In the genomic region with DNA sequence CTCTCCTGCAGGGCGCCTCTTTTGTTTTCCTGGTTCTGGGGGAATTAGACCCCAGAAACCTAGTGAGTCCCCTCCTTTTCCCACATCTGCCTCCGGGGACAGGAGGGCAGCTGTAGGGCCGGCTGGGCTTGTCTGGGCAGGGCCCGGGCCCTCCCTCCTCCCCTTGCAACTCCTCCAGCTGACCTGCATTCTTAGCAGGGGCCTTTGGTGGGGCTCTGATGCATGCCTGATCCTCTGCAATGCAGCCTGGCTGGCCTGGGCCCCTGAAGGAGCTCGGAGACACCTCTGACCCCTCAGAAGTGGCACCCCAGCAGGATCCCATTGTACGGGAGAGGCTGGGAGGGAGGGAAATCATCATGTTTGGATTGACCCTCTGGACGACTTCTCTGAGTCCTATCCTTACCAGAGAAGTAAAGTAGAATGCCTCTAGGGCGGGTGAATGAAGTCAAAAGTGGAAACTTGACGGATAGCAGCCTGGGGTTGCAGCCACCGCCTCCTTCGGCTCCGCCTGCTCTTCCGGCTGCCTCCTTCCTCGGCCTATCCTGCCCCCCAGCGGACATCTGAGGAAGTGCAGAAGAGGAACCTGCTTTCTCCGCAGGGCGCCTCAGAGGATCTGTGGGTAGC, we compare ENCODE assay signal across 8 mouse cellular contexts. TPM values are rescaled to one million over a fixed set of nuclear protein-coding genes. Genes with fewer than 3 reads are reported as not detected.
A peak's percentile ranks its signal among the peaks of the same experiment; 100 is the strongest.
DNase-seq lines count a peak whose midpoint lies in the region; ATAC-seq lines count a peak whose summit lies in the region.

No protein-coding gene starts in this region.

- peak; percentile 95 for DNase-seq in CD4-positive, CD25-positive, alpha-beta regulatory T cell, adult 2 months (ENCODE audit: low read depth, low spot score)
- peak; percentile 94 for DNase-seq in kidney, postnatal 10 days
- peak; percentile 80 for DNase-seq in liver, embryonic 13.5 days
- peak; percentile 83 to 90 for DNase-seq in natural killer cell, adult 2 months (ENCODE audit: low spot score in 2 of 2)

- peaks cover 48% of the 10 kb centered on the region for H3K27me3 ChIP-seq in heart, embryonic 14.5 days (ENCODE audit: control insufficient read depth, insufficient read depth, low read length)
- H3K27me3 ChIP-seq in liver, embryonic 13.5 days, result peaks cover 53% of the 10 kb centered on the region
- H3K27me3 ChIP-seq in stomach, embryonic 15.5 days (replicated peaks), result peaks cover 33% of the 10 kb centered on the region

- 3% methylated on average over 17 of the region's 17 CpGs for WGBS in heart, embryonic 14.5 days
- 12% methylated on average over 17 of the region's 17 CpGs for WGBS in liver, embryonic 13.5 days (ENCODE audit: insufficient replicate concordance)
- WGBS in stomach, embryonic 15.5 days, result 2% methylated on average over 17 of the region's 17 CpGs

- H3K9me3 ChIP-seq in heart, embryonic 14.5 days (ENCODE audit: control insufficient read depth, low read length), result no peaks in the 10 kb centered on the region
- no peaks in the 10 kb centered on the region for H3K9me3 ChIP-seq in liver, embryonic 13.5 days (replicated peaks)
- no peaks in the 10 kb centered on the region for H3K9me3 ChIP-seq in stomach, embryonic 15.5 days

- H3K9ac ChIP-seq in heart, embryonic 14.5 days (ENCODE audit: low read length), result peak overlapping the region; percentile 74
- H3K9ac ChIP-seq in liver, embryonic 13.5 days, result peak overlapping the region; percentile 63
- H3K9ac ChIP-seq in stomach, embryonic 15.5 days, result peak overlapping the region; percentile 30; the same call in 1 of the 2 replicates

- no peak overlapping the region; the same call in 1 of the 2 replicates for H3K27ac ChIP-seq in brown adipose tissue, adult 24 weeks (replicated peaks; ENCODE audit: low read depth, low read length)
- H3K27ac ChIP-seq in heart, embryonic 14.5 days (replicated peaks in 1 of 2; ENCODE audit: control insufficient read depth in 1 of 2, insufficient read depth in 1 of 2, low read depth in 2 of 2, low read length in 2 of 2), result peak overlapping the region; percentile 62 to 67
- peak overlapping the region; percentile 9; the same call in 1 of the 2 replicates for H3K27ac ChIP-seq in liver, embryonic 13.5 days
- peak overlapping the region; percentile 72 for H3K27ac ChIP-seq in stomach, embryonic 15.5 days

- H3K4me3 ChIP-seq in brown adipose tissue, adult 24 weeks (ENCODE audit: insufficient read depth, low read depth, low read length), result peak overlapping the region; percentile 47
- peak overlapping the region; percentile 30 to 35 for H3K4me3 ChIP-seq in heart, embryonic 14.5 days (ENCODE audit: control insufficient read depth in 1 of 2, insufficient read depth in 1 of 2, low read depth in 1 of 2, low read length in 2 of 2)
- H3K4me3 ChIP-seq in liver, embryonic 13.5 days (replicated peaks), result peak overlapping the region; percentile 32
- peak overlapping the region; percentile 23 for H3K4me3 ChIP-seq in stomach, embryonic 15.5 days (replicated peaks)

- no peaks in the 10 kb centered on the region for H3K36me3 ChIP-seq in heart, embryonic 14.5 days (ENCODE audit: control insufficient read depth, insufficient read depth, low read length)
- H3K36me3 ChIP-seq in liver, embryonic 13.5 days, result no peaks in the 10 kb centered on the region
- no peaks in the 10 kb centered on the region for H3K36me3 ChIP-seq in stomach, embryonic 15.5 days

- peak; percentile 75 for ATAC-seq in erythroid progenitor cell, adult 5-6 weeks (replicated peaks; ENCODE audit: low FRiP score, poor library complexity, severe bottlenecking)
- peak; percentile 36; the same call in 1 of the 2 replicates for ATAC-seq in heart, embryonic 14.5 days (ENCODE audit: insufficient number of reproducible peaks, insufficient read depth, low FRiP score, low read depth)
- ATAC-seq in liver, embryonic 13.5 days (ENCODE audit: low read depth), result peak; percentile 11; the same call in 1 of the 2 replicates
- ATAC-seq in stomach, embryonic 15.5 days (ENCODE audit: insufficient read depth, low FRiP score, low read depth), result peak; percentile 27; the same call in 1 of the 2 replicates

- H3K4me2 ChIP-seq in heart, embryonic 14.5 days (ENCODE audit: low read length), result peak overlapping the region; percentile 74
- peak overlapping the region; percentile 62 for H3K4me2 ChIP-seq in liver, embryonic 13.5 days
- H3K4me2 ChIP-seq in stomach, embryonic 15.5 days, result peak overlapping the region; percentile 55

- peaks cover 4% of the 10 kb centered on the region for H3K4me1 ChIP-seq in brown adipose tissue, adult 24 weeks (ENCODE audit: control insufficient read depth, insufficient read depth, insufficient read length, low read length)
- peaks cover 18 to 27% of the 10 kb centered on the region in 2 experiments for H3K4me1 ChIP-seq in heart, embryonic 14.5 days (ENCODE audit: control insufficient read depth in 2 of 2, insufficient read depth in 2 of 2, low read length in 2 of 2)
- peaks cover 36% of the 10 kb centered on the region for H3K4me1 ChIP-seq in liver, embryonic 13.5 days (replicated peaks)
- peaks cover 36% of the 10 kb centered on the region for H3K4me1 ChIP-seq in stomach, embryonic 15.5 days

RNA-seq across cellular contexts. Expression of a gene that starts 3.9 kb away (rescaled TPM):
- 13.1 and 13.4 TPM in 2 replicates for polyA plus RNA-seq in brown adipose tissue, adult 24 weeks (2012; ENCODE audit: insufficient read depth, insufficient read length, missing spikeins)
- not detected in 2 replicates for total RNA-seq in erythroid progenitor cell, adult 5-6 weeks (2015; ENCODE audit: low replicate concordance)
- not detected in 2 replicates for total RNA-seq in erythroid progenitor cell, adult 5-6 weeks (2017; ENCODE audit: low replicate concordance)
- polyA plus RNA-seq in heart, embryonic 14.5 days (2014; fragmentation: Nextera tagmentation; extraction: Ambion mirVana), result 12.9 and 14.4 TPM in 2 replicates
- 10.0 and 11.2 TPM in 2 replicates for polyA plus RNA-seq in liver, embryonic 13.5 days (2015; fragmentation: Nextera tagmentation; extraction: Ambion mirVana)
- polyA plus RNA-seq in stomach, embryonic 15.5 days (2015; fragmentation: Nextera tagmentation; extraction: Ambion mirVana), result 19.7 and 20.1 TPM in 2 replicates

RNA-seq across cellular contexts. Expression of a gene that starts 12.6 kb away (rescaled TPM):
- not detected in 2 replicates for polyA plus RNA-seq in brown adipose tissue, adult 24 weeks (2012; ENCODE audit: insufficient read depth, insufficient read length, missing spikeins)
- total RNA-seq in erythroid progenitor cell, adult 5-6 weeks (2015; ENCODE audit: low replicate concordance), result not detected in 2 replicates
- not detected in 2 replicates for total RNA-seq in erythroid progenitor cell, adult 5-6 weeks (2017; ENCODE audit: low replicate concordance)
- 0.11 TPM in 1 of 2 replicates, not detected in the other for polyA plus RNA-seq in heart, embryonic 14.5 days (2014; fragmentation: Nextera tagmentation; extraction: Ambion mirVana)
- 0.05 and 0.08 TPM in 2 replicates for polyA plus RNA-seq in liver, embryonic 13.5 days (2015; fragmentation: Nextera tagmentation; extraction: Ambion mirVana)
- 1.4 and 3.7 TPM in 2 replicates for polyA plus RNA-seq in stomach, embryonic 15.5 days (2015; fragmentation: Nextera tagmentation; extraction: Ambion mirVana)

RNA-seq across cellular contexts. Expression of a gene that starts 15.4 kb away (rescaled TPM):
- 1.1 TPM in 1 of 2 replicates, not detected in the other for polyA plus RNA-seq in brown adipose tissue, adult 24 weeks (2012; ENCODE audit: insufficient read depth, insufficient read length, missing spikeins)
- not detected in 2 replicates for total RNA-seq in erythroid progenitor cell, adult 5-6 weeks (2015; ENCODE audit: low replicate concordance)
- total RNA-seq in erythroid progenitor cell, adult 5-6 weeks (2017; ENCODE audit: low replicate concordance), result not detected in 2 replicates
- 0.35 and 0.54 TPM in 2 replicates for polyA plus RNA-seq in heart, embryonic 14.5 days (2014; fragmentation: Nextera tagmentation; extraction: Ambion mirVana)
- 0.29 and 0.38 TPM in 2 replicates for polyA plus RNA-seq in liver, embryonic 13.5 days (2015; fragmentation: Nextera tagmentation; extraction: Ambion mirVana)
- polyA plus RNA-seq in stomach, embryonic 15.5 days (2015; fragmentation: Nextera tagmentation; extraction: Ambion mirVana), result 0.54 and 0.86 TPM in 2 replicates

RNA-seq across cellular contexts. Expression of a gene that starts 15.5 kb away (rescaled TPM):
- polyA plus RNA-seq in brown adipose tissue, adult 24 weeks (2012; ENCODE audit: insufficient read depth, insufficient read length, missing spikeins), result 121 and 122 TPM in 2 replicates
- total RNA-seq in erythroid progenitor cell, adult 5-6 weeks (2015; ENCODE audit: low replicate concordance), result 5.0 and 15.5 TPM in 2 replicates
- total RNA-seq in erythroid progenitor cell, adult 5-6 weeks (2017; ENCODE audit: low replicate concordance), result 4.6 and 5.3 TPM in 2 replicates
- polyA plus RNA-seq in heart, embryonic 14.5 days (2014; fragmentation: Nextera tagmentation; extraction: Ambion mirVana), result 76.9 and 80.1 TPM in 2 replicates
- 45.7 and 51.4 TPM in 2 replicates for polyA plus RNA-seq in liver, embryonic 13.5 days (2015; fragmentation: Nextera tagmentation; extraction: Ambion mirVana)
- 78.8 and 85.1 TPM in 2 replicates for polyA plus RNA-seq in stomach, embryonic 15.5 days (2015; fragmentation: Nextera tagmentation; extraction: Ambion mirVana)

RNA-seq across cellular contexts. Expression of a gene that starts 24.6 kb away (rescaled TPM):
- polyA plus RNA-seq in brown adipose tissue, adult 24 weeks (2012; ENCODE audit: insufficient read depth, insufficient read length, missing spikeins), result 0.87 and 1.6 TPM in 2 replicates
- 1.3 and 2.9 TPM in 2 replicates for total RNA-seq in erythroid progenitor cell, adult 5-6 weeks (2015; ENCODE audit: low replicate concordance)
- 1.4 and 22.7 TPM in 2 replicates for total RNA-seq in erythroid progenitor cell, adult 5-6 weeks (2017; ENCODE audit: low replicate concordance)
- 3.9 and 4.6 TPM in 2 replicates for polyA plus RNA-seq in heart, embryonic 14.5 days (2014; fragmentation: Nextera tagmentation; extraction: Ambion mirVana)
- polyA plus RNA-seq in liver, embryonic 13.5 days (2015; fragmentation: Nextera tagmentation; extraction: Ambion mirVana), result 2.3 and 2.7 TPM in 2 replicates
- 7.8 and 9.5 TPM in 2 replicates for polyA plus RNA-seq in stomach, embryonic 15.5 days (2015; fragmentation: Nextera tagmentation; extraction: Ambion mirVana)

Comparison
In these comparisons a context has a peak if more than half of its experiments do, and no peak if none do; other contexts are left out.
1. ATAC-seq: peak in every context shown above with its lines; median percentile 75 in erythroid progenitor cell, adult 5-6 weeks; 36 in heart, embryonic 14.5 days; 27 in stomach, embryonic 15.5 days; 11 in liver, embryonic 13.5 days.